Mouse (Mus musculus): Measurements from ENCODE around the gene Zfp949.

Gene Zfp949

GRCm38 (mm10) chr9:88547851-88548613 is at the start of gene Zfp949:
Zfp949 (plus strand) TSS chr9:88548020.
- DNase-seq (ENCODE audit: low spot score), result peak; percentile 83

GRCm38 (mm10) chr9:88500112-88500511 is 47.7 kb upstream of the Zfp949 start:
- no peak for DNase-seq (ENCODE audit: low spot score)

- DNase-seq (ENCODE audit: low spot score), result no peak
These were observed 46.0 kb upstream of the Zfp949 start for GRCm38 (mm10) chr9:88501846-88502245.

GRCm38 (mm10) chr9:88515546-88515945 is 32.3 kb upstream of the Zfp949 start:
- no peak for DNase-seq (ENCODE audit: low spot score)

GRCm38 (mm10) chr9:88516361-88516995 is 31.3 kb upstream of the Zfp949 start:
- DNase-seq (ENCODE audit: low spot score), result no peak

- no peak for DNase-seq (ENCODE audit: low spot score)
These were observed 28.3 kb upstream of the Zfp949 start for GRCm38 (mm10) chr9:88519390-88520121.

- no peak for DNase-seq (ENCODE audit: low spot score)
These were observed 27.5 kb upstream of the Zfp949 start for GRCm38 (mm10) chr9:88520122-88520848.

GRCm38 (mm10) chr9:88520849-88521483 is 26.9 kb upstream of the Zfp949 start:
- no peak for DNase-seq (ENCODE audit: low spot score)

GRCm38 (mm10) chr9:88521961-88522568 is 25.8 kb upstream of the Zfp949 start:
- no peak for DNase-seq (ENCODE audit: low spot score)

GRCm38 (mm10) chr9:88522569-88523334 is 25.1 kb upstream of the Zfp949 start:
- peak; percentile 97 for DNase-seq (ENCODE audit: low spot score)

GRCm38 (mm10) chr9:88523335-88523668 is 24.5 kb upstream of the Zfp949 start:
- DNase-seq (ENCODE audit: low spot score), result no peak

- DNase-seq (ENCODE audit: low spot score), result no peak
These were observed 23.5 kb upstream of the Zfp949 start for GRCm38 (mm10) chr9:88524367-88524766.

GRCm38 (mm10) chr9:88524796-88525195 is 23.0 kb upstream of the Zfp949 start:
- DNase-seq (ENCODE audit: low spot score), result no peak

GRCm38 (mm10) chr9:88525341-88525740 is 22.5 kb upstream of the Zfp949 start:
- DNase-seq (ENCODE audit: low spot score), result no peak

GRCm38 (mm10) chr9:88527956-88528355 is 19.9 kb upstream of the Zfp949 start:
- no peak for DNase-seq (ENCODE audit: low spot score)

- DNase-seq (ENCODE audit: low spot score), result no peak
These were observed 19.1 kb upstream of the Zfp949 start for GRCm38 (mm10) chr9:88528736-88529135.

- DNase-seq (ENCODE audit: low spot score), result no peak
These were observed 18.2 kb upstream of the Zfp949 start for GRCm38 (mm10) chr9:88529571-88529970.

GRCm38 (mm10) chr9:88529979-88530580 is 17.7 kb upstream of the Zfp949 start:
- DNase-seq (ENCODE audit: low spot score), result no peak

- DNase-seq (ENCODE audit: low spot score), result no peak
These were observed 13.7 kb upstream of the Zfp949 start for GRCm38 (mm10) chr9:88534093-88534492.

GRCm38 (mm10) chr9:88539546-88540224 is 8.1 kb upstream of the Zfp949 start:
- DNase-seq (ENCODE audit: low spot score), result no peak

All from layer of hippocampus, adult 11-12 months (tissue).